Mouse (Mus musculus) gonadal fat pad, adult 2 months (tissue): ENCODE measurements at regions not wholly inside any gene's neighbourhood (a gene's known extent, or its start where the extent isn't known, plus 50 kb on each side); places are given as distances from the start of the nearest gene placed in this dataset.

Source experiments
- DNase-seq: peaks from one replicate; pipeline ENCODE4 v3.0.0-alpha.2; 2012; ENCODE audit warnings: low read depth

GRCm38 (mm10) chr12:39840179-39840578 is 197.6 kb downstream of the Arl4a start:
- no peak for DNase-seq

- DNase-seq = no peak
Measured at GRCm38 (mm10) chr12:39831079-39831478, 206.7 kb downstream of the Arl4a start.

GRCm38 (mm10) chr12:39830530-39830929 is 207.3 kb downstream of the Arl4a start:
- no peak for DNase-seq

- peak; percentile 56 for DNase-seq
Measured at GRCm38 (mm10) chr12:39822671-39823070, 215.2 kb downstream of the Arl4a start.

GRCm38 (mm10) chr12:39801536-39801935 is 236.3 kb downstream of the Arl4a start:
- peak; percentile 99 for DNase-seq

GRCm38 (mm10) chr12:39797843-39798242 is 240.0 kb downstream of the Arl4a start:
- DNase-seq = no peak

GRCm38 (mm10) chr12:39796939-39797338 is 240.9 kb downstream of the Arl4a start:
- DNase-seq = no peak

GRCm38 (mm10) chr12:39785026-39785425 is 252.8 kb downstream of the Arl4a start:
- no peak for DNase-seq

GRCm38 (mm10) chr12:39784532-39784931 is 253.3 kb downstream of the Arl4a start:
- no peak for DNase-seq

- DNase-seq = no peak
Measured at GRCm38 (mm10) chr12:39776173-39776572, 261.7 kb downstream of the Arl4a start.

- no peak for DNase-seq
Measured at GRCm38 (mm10) chr12:39766988-39767387, 270.8 kb downstream of the Arl4a start.

GRCm38 (mm10) chr12:39763529-39763928 is 274.3 kb downstream of the Arl4a start:
- peak; percentile 13 for DNase-seq

GRCm38 (mm10) chr12:39761946-39762345 is 275.9 kb downstream of the Arl4a start:
- DNase-seq = no peak

GRCm38 (mm10) chr12:39761326-39761725 is 276.5 kb downstream of the Arl4a start:
- no peak for DNase-seq

GRCm38 (mm10) chr12:39757975-39758374 is 279.9 kb downstream of the Arl4a start:
- no peak for DNase-seq

GRCm38 (mm10) chr12:39751850-39752249 is 286.0 kb downstream of the Arl4a start:
- DNase-seq = no peak

GRCm38 (mm10) chr12:39742156-39743063 is 295.4 kb downstream of the Arl4a start:
- no peak for DNase-seq

GRCm38 (mm10) chr12:39741051-39741847 is 296.6 kb downstream of the Arl4a start:
- no peak for DNase-seq

GRCm38 (mm10) chr12:39736966-39737365 is 300.9 kb downstream of the Arl4a start:
- DNase-seq = no peak

GRCm38 (mm10) chr12:39736097-39736920 is 301.5 kb downstream of the Arl4a start:
- no peak for DNase-seq

- peak; percentile 36 for DNase-seq
Measured at GRCm38 (mm10) chr12:39734176-39734575, 303.6 kb downstream of the Arl4a start.

- no peak for DNase-seq
Measured at GRCm38 (mm10) chr12:39731177-39731576, 306.6 kb downstream of the Arl4a start.
